Mouse (Mus musculus) ES-Bruce4 (cell line): ENCODE data around the gene Rnd2. TPM values are rescaled to one million over a fixed set of nuclear protein-coding genes. Genes with fewer than 3 reads are reported as not detected.
"Not testable (repeated sequence)": the region's sequence is repeated elsewhere in the genome, so short reads cannot be mapped to it uniquely, and the experiment has no call there.

ENCODE experiments used
- H3K27ac ChIP-seq: 2 replicates; pipeline ENCODE4 v1.5.1; 2012; ENCODE audit warnings: low read length, inconsistent platforms; ENCODE audit not compliant: insufficient read depth
- H3K27me3 ChIP-seq: 2 replicates; pipeline ENCODE4 v1.6.1; 2012; ENCODE audit warnings: mild to moderate bottlenecking, low read length, inconsistent platforms; ENCODE audit not compliant: control insufficient read depth, poor library complexity, insufficient read depth, severe bottlenecking
- H3K36me3 ChIP-seq: 2 replicates; pipeline ENCODE4 v1.6.1; 2012; ENCODE audit warnings: inconsistent platforms, mild to moderate bottlenecking, low read length, moderate library complexity; ENCODE audit not compliant: control insufficient read depth, poor library complexity, insufficient read depth, severe bottlenecking
- H3K4me1 ChIP-seq: one replicate; pipeline ENCODE4 v1.8.1; 2011; ENCODE audit warnings: low read length; ENCODE audit not compliant: control insufficient read depth, insufficient read depth
- H3K4me3 ChIP-seq: 2 replicates; pipeline ENCODE4 v1.5.1; 2011; ENCODE audit warnings: low read depth, mild to moderate bottlenecking, low read length
- H3K9ac ChIP-seq: 2 replicates; pipeline ENCODE4 v1.6.1; 2012; ENCODE audit warnings: low read depth, mild to moderate bottlenecking, inconsistent platforms; ENCODE audit not compliant: poor library complexity, severe bottlenecking
- H3K9me3 ChIP-seq: replicated peaks from 2 replicates; pipeline ENCODE4 v1.6.1; 2012; ENCODE audit warnings: mild to moderate bottlenecking, low read length, inconsistent platforms; ENCODE audit not compliant: control insufficient read depth, poor library complexity, insufficient read depth, severe bottlenecking
- CTCF ChIP-seq: IDR thresholded peaks from one replicate; pipeline ENCODE4 v1.8.1; 2011; ENCODE audit warnings: low read depth, low read length
- EP300 ChIP-seq: IDR thresholded peaks from 2 replicates; pipeline ENCODE4 v1.6.1; 2011; ENCODE audit warnings: low read depth, low read length; ENCODE audit not compliant: insufficient read depth
- POLR2A ChIP-seq: IDR thresholded peaks from one replicate; pipeline ENCODE4 v1.8.1; 2011; ENCODE audit warnings: low read length; ENCODE audit not compliant: insufficient read depth
- polyA plus RNA-seq: library from polyadenylated mRNA; stranded (reverse); fragments of >200 nt; gene quantifications from 2 replicates; pipeline ENCODE4 v1.2.4, GENCODE M21; 2011; ENCODE audit warnings: low read depth; ENCODE audit not compliant: missing spikeins, insufficient read depth, insufficient read length

Rnd2 gene
- polyA plus RNA-seq, 1 experiment, result 11.2 TPM

GRCm38 (mm10) chr11:101468263-101468688 lies 3.5 kb downstream of the Rnd2 start:
- no peak overlapping the region for H3K27ac ChIP-seq
- TF ChIP-seq EP300, result no peak
- no peak for TF ChIP-seq POLR2A
- no peak for TF ChIP-seq CTCF
- H3K9ac ChIP-seq, result peak overlapping the region; percentile 91
- H3K4me3 ChIP-seq, result peak overlapping the region; percentile 86
- H3K4me1 ChIP-seq, result peaks cover 7% of the 10 kb centered on the region
- H3K36me3 ChIP-seq, result no peaks in the 10 kb centered on the region
- H3K27me3 ChIP-seq, result no peaks in the 10 kb centered on the region
- no peaks in the 10 kb centered on the region for H3K9me3 ChIP-seq

GRCm38 (mm10) chr11:101468731-101469130 lies 3.9 kb downstream of the Rnd2 start:
- Histone ChIP-seq H3K36me3 (no peaks in the 10 kb centered on the region), H3K27ac (no peak overlapping the region), H3K4me1 (peaks cover 6% of the 10 kb centered on the region), H3K27me3 (no peaks in the 10 kb centered on the region), H3K9me3 (no peaks in the 10 kb centered on the region), H3K9ac (peak overlapping the region; percentile 91), H3K4me3 (peak overlapping the region; percentile 86)
- TF ChIP-seq CTCF, result no peak

DNA sequence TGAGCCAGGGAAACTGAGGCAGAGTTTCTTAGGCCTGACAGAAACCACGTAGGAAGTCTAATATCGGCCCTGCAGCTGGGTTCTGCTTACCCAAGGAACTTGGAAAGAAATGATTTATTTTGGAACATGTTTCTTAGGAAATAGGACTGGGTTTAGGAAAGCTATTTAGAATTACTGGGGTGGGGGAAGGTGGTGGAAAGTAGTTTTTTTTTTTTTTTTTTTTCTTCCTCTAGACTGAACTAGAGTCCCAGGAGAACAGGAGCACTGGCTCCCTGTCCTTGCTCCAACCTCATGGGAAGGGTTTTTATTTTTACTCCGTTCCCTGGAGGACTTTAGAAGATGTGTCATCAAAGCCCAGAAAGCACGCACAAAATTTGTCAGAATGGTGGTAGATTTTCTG lies 4.4 kb downstream of the Rnd2 start:
- H3K27ac ChIP-seq, result no peak overlapping the region
- peak overlapping the region; percentile 86; the same call in 1 of the 2 replicates for H3K4me3 ChIP-seq
- H3K4me1 ChIP-seq, result peaks cover 5% of the 10 kb centered on the region
- TF ChIP-seq EP300 (no peak), POLR2A (no peak), CTCF (no peak)
- no peaks in the 10 kb centered on the region for H3K36me3 ChIP-seq
- peak overlapping the region; percentile 91; the same call in 1 of the 2 replicates for H3K9ac ChIP-seq
- no peaks in the 10 kb centered on the region for H3K27me3 ChIP-seq
- no peaks in the 10 kb centered on the region for H3K9me3 ChIP-seq

DNA sequence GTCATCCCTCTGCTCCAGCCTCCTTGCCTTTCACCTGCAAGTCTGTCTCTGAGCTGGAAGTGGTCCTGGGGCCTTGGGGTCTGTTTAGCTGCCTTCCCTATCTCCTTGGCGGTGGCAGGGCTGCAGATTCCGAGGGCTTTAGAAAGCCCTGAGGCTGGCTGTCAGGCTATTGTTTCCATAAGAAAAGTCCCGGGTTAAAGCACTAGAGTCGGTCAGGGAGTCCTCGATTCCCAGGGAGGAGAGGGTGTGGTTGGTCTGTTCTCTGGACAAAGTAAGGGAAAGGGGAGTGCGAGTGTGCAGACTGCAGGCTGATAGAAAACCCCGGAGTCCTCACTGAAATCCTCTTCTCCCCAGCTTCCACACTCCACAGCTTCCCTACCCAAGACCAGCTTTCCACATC lies 5.4 kb downstream of the Rnd2 start:
- H3K9ac ChIP-seq, result no peak overlapping the region
- no peak overlapping the region for H3K27ac ChIP-seq
- TF ChIP-seq POLR2A, result no peak
- TF ChIP-seq CTCF, result no peak
- no peak for TF ChIP-seq EP300
- H3K4me1 ChIP-seq, result peaks cover 5% of the 10 kb centered on the region
- no peak overlapping the region for H3K4me3 ChIP-seq
- no peaks in the 10 kb centered on the region for H3K27me3 ChIP-seq
- H3K36me3 ChIP-seq, result no peaks in the 10 kb centered on the region
- H3K9me3 ChIP-seq, result no peaks in the 10 kb centered on the region

DNA sequence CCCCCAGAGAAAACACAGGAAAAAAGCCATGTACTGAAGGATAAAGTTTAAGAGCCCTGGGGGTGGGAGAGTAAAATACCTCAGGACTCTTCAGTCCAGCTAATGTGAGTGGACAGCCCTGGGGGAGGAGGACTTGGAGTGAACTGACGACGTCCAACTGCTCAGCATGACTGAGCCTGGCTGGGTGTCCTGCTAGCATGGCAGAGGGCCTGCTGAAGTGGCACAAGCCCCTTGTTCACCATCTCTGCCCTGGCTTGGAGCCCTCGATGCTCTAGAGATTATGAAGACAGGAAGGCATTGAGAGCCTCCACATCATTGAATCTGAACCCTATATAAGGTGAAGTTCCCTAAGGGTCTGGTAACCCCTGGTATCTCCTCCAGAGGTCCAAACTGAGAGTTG lies 7.1 kb downstream of the Rnd2 start:
- H3K4me3 ChIP-seq, result no peak overlapping the region
- no peaks in the 10 kb centered on the region for H3K27me3 ChIP-seq
- no peaks in the 10 kb centered on the region for H3K36me3 ChIP-seq
- peaks cover 5% of the 10 kb centered on the region for H3K4me1 ChIP-seq
- no peak overlapping the region for H3K9ac ChIP-seq
- H3K9me3 ChIP-seq, result no peaks in the 10 kb centered on the region
- TF ChIP-seq POLR2A (no peak), CTCF (no peak), EP300 (no peak)
- H3K27ac ChIP-seq, result no peak overlapping the region

DNA sequence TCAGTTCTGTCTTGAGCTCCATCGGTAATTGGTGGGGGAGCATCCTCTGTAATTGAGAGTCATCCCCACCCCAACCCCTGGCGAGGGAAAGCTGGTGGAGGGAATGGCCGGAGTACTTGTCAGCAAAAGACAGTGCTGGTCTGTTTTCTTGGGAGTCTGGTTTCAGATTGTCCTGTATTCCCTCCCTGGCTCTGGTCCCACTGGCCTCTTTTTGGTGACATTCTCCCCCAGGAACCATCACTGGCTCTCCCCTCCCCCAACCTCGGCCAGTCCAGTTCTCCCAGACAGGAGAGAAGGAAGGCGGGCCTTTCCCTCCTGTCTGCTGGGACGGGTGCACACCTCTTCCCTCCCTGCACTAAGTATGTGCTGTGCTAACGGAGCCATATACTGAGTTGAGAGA lies 7.5 kb downstream of the Rnd2 start:
- peaks cover 3% of the 10 kb centered on the region for H3K4me1 ChIP-seq
- TF ChIP-seq EP300 (no peak), CTCF (no peak), POLR2A (no peak)
- no peak overlapping the region for H3K27ac ChIP-seq

GRCm38 (mm10) chr11:101473686-101474085 lies 8.9 kb downstream of the Rnd2 start:
- not testable (repeated sequence) for H3K36me3 ChIP-seq, H3K27me3 ChIP-seq, H3K9ac ChIP-seq, H3K4me3 ChIP-seq, H3K27ac ChIP-seq, H3K9me3 ChIP-seq, H3K4me1 ChIP-seq

More for the DNA sequence above, 7.5 kb downstream of the Rnd2 start:
- H3K4me3 ChIP-seq, result no peak overlapping the region
- no peaks in the 10 kb centered on the region for H3K36me3 ChIP-seq
- H3K27me3 ChIP-seq, result no peaks in the 10 kb centered on the region
- no peaks in the 10 kb centered on the region for H3K9me3 ChIP-seq
- H3K9ac ChIP-seq, result no peak overlapping the region
